Mouse (Mus musculus) adrenal gland, postnatal 36 days (tissue): Measurements from ENCODE around the gene Crtam. TPM values are rescaled to one million over a fixed set of nuclear protein-coding genes. Genes with fewer than 3 reads are reported as not detected.

Experiments
- DNase-seq, 2 experiments: peaks; one replicate each; pipeline ENCODE4 v3.0.0; 2021; ENCODE audit warnings: mixed read lengths in 1 of 2
- long read RNA-seq, 2 experiments: library from polyadenylated mRNA; stranded (forward); transcript quantifications; one replicate each; pipeline ENCODE4 v2.0.0; 2021; ENCODE audit warnings: borderline sequencing depth in 2 of 2
- total RNA-seq, 2 experiments: library from RNA; stranded (reverse); gene quantifications; 2 replicates each; pipeline ENCODE4 v1.2.3; 2021

Gene Crtam
- not detected for total RNA-seq
- long read RNA-seq, experiment 1 = 0 reads
- long read RNA-seq, experiment 2 = 0 reads

GRCm38 (mm10) chr9:41004415-41004814 lies at the start of gene Crtam:
TSS of gene Crtam (minus strand) at chr9:41004628.
- no peak for DNase-seq

- DNase-seq = no peak
These were observed 49.7 kb upstream of the Crtam start for GRCm38 (mm10) chr9:41054166-41054565.

- no peak for DNase-seq
These were observed 49.0 kb upstream of the Crtam start for GRCm38 (mm10) chr9:41053478-41053877.

- no peak for DNase-seq
These were observed 46.9 kb upstream of the Crtam start for GRCm38 (mm10) chr9:41051080-41051932.

GRCm38 (mm10) chr9:41050331-41051079 lies 46.1 kb upstream of the Crtam start:
- DNase-seq = no peak

- no peak for DNase-seq
These were observed 44.9 kb upstream of the Crtam start for GRCm38 (mm10) chr9:41049282-41049681.

- DNase-seq = no peak
These were observed 44.4 kb upstream of the Crtam start for GRCm38 (mm10) chr9:41048820-41049219.

GRCm38 (mm10) chr9:41048216-41048615 lies 43.8 kb upstream of the Crtam start:
- DNase-seq = no peak

GRCm38 (mm10) chr9:41047654-41048053 lies 43.2 kb upstream of the Crtam start:
- no peak for DNase-seq

- DNase-seq = peak; percentile 84 to 90
These were observed 40.2 kb upstream of the Crtam start for GRCm38 (mm10) chr9:41044626-41045025.

GRCm38 (mm10) chr9:41043641-41044040 lies 39.2 kb upstream of the Crtam start:
- DNase-seq = no peak

- DNase-seq = no peak
These were observed 37.0 kb upstream of the Crtam start for GRCm38 (mm10) chr9:41041404-41041803.

GRCm38 (mm10) chr9:41038150-41038664 lies 33.8 kb upstream of the Crtam start:
- no peak for DNase-seq

GRCm38 (mm10) chr9:41031590-41032489 lies 27.4 kb upstream of the Crtam start:
- DNase-seq = no peak

GRCm38 (mm10) chr9:41029827-41030226 lies 25.4 kb upstream of the Crtam start:
- DNase-seq = no peak

- DNase-seq = peak; percentile 31 to 64
These were observed 24.0 kb upstream of the Crtam start for GRCm38 (mm10) chr9:41028470-41028869.

- no peak for DNase-seq
These were observed 17.3 kb upstream of the Crtam start for GRCm38 (mm10) chr9:41021690-41022089.

GRCm38 (mm10) chr9:41020486-41020885 lies 16.1 kb upstream of the Crtam start:
- DNase-seq = no peak

GRCm38 (mm10) chr9:41014512-41014911 lies 10.1 kb upstream of the Crtam start:
- DNase-seq = no peak

GRCm38 (mm10) chr9:41012456-41012855 lies 8.0 kb upstream of the Crtam start:
- DNase-seq = no peak

- DNase-seq = no peak
These were observed 7.3 kb upstream of the Crtam start for GRCm38 (mm10) chr9:41011512-41012436.
